Mouse (Mus musculus) 416B (cell line): ENCODE measurements around the gene Fev.

Experiments
- DNase-seq: peaks from one replicate; pipeline ENCODE4 v3.0.0; 2011; ENCODE audit warnings: low read depth

Gene Fev

DNA sequence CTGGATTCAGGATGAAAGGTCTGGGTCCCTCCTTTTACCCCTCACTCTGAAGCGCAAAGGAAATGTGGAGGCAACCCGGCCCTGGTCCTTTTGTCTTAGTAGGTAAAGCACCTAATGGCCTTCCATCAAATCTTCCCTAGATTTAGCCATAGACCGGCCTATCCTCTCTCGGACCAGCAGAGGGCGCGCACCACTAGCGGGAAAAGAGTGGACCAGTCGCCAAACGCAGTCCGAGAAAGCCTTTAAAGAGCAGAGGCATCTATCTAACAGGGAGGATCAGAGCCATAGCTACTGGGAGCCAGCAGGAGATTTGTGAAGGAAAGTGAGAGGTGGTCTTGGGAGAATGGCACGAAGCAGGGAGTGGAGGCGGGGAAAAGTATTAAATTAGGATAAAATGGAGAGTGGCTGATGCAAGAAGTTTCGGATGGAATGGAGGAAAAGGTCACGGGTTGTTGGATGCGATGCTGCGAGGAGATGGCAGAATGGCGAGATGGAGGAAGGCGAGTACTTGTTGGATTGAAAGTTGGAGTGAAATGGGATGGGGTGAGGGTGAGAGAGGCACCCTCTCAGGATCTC lies 4.3 kb downstream of the Fev start:
- DNase-seq = peak; percentile 52

DNA sequence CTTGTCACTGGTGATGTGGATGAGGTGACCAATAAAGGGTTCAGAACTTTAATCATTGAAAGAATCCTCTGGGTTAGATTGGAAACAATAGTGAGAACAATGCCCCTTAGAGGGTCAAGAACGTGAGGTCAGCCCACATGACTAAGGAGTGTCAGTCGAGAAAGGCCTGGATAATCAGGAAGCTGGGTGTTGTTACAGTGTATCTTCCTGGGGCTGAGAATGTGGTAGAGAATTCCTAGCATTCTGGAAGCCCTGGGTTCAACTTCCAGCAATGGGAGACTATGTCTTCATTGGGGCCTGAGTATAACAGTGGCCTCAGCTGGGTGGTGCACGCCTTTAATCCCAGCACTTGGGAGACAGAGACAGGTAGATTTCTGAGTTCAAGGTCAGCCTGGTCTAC lies 8.0 kb downstream of the Fev start:
- no peak for DNase-seq

DNA sequence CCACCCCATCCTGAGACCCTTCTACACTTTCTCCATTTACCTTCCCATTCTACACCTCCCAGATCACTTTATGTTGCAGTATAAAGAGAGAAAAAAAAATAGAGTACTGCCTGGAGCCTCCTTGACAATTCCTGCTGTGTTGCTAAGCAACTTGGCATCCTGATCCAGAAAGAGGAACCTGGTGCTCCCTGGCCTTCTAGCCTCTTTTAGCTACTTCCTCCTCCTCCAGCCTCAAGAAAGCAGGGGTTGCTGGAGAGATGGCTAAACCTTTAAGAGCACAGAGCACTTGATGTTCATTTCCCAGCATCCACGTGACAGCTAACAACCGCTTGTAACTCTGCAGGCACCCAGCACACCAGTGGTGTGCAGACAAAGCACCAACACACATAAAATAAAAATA lies 13.0 kb downstream of the Fev start:
- DNase-seq = no peak

DNA sequence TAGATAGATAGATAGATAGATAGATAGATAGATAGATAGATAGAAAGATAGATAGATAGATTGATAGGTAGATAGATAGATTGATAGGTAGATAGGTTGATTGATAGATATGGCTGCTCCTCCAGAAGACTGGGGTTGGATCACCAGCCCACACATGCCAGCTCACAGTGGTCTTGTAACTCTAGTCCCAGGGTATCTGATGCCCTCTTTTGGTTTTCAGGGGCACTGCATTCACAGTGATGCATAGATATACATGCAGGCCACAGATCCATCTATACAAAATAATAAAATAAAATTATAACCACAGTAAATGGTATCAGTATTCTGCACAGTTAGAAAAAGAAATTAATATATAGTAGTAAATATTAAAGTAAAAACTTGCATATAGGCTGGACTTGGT lies 23.4 kb downstream of the Fev start:
- DNase-seq = peak; percentile 16

DNA sequence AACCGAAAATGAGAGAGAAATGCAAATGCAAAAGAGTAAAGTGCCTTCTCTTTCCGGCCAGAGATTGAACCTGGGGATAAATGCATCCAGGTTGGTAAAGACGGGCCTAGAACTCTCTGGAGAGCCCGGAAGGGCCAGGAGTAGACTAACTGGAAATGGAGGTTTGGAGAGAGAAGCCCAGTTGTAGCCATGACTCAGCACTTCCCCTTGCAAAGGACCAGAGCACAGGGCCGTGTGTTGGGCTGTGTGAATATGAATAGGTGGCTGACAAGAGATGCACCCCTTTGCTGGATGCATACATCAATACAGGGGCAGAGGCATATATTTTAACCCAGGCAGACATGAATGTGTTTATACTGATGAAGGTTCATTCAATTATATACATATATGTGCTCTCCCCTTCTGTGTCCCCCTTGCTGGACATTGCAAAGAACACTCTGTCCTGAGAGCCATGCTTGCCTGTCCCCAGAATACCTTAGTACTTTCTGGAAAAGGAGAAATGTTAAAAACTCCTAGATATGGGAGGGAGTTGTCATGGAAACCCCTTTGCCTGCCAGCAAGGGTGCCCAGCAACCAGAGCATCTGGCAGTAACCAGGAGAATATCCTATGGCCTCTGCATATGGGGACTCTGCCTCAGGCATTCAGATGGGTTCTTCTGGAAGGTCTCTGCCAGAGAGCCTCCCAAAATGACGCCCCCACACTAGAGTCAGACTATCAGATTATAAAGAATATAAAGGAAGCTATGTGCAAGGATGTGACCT lies 25.8 kb downstream of the Fev start:
- DNase-seq = peak; percentile 17

DNA sequence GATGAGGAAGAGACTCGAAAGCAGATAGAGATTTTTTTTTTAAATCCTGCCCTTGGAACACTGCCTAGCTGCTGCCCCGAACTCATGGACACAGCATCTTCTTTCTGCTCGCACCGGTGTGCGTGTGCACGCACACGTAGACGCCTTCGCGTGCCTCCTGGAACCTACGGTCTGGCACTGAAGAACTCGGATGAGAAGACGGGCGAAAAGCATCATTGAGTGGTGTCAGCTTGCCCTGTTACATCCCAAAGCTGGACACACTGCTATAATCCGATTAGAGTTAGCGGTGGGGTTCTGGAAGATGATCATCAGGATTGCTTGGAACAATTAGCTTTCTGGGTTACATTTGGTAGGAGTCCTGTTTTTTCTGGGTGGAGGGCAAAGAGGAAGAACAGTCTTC lies 26.4 kb downstream of the Fev start:
- no peak for DNase-seq

DNA sequence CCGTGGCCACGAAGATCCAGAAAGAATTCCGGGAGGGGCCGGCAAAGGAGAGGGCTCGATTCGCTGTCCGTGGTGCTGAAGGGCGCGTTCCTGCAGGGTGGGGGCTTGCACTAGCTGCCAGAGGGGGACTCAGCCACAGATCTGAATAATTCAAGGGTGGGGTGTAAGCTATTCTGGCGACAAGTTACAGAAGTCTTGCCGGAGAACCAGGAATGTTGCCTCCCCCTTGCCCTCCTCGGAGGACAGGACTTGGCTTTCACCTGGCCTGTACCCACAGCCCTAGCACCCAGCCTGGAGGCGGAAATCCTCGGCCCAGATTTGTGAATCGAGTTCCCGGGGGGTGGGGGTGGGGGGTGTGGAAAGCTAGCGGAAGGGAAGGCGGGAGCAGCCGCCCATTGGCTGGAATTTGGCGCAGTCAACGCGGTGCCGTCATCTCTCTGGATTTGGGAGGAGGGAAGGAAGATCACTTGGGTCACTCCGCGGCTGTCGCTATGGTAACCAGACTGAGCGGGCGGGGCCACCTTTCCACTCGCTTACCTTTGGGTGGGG lies 27.0 kb downstream of the Fev start:
- DNase-seq = no peak

DNA sequence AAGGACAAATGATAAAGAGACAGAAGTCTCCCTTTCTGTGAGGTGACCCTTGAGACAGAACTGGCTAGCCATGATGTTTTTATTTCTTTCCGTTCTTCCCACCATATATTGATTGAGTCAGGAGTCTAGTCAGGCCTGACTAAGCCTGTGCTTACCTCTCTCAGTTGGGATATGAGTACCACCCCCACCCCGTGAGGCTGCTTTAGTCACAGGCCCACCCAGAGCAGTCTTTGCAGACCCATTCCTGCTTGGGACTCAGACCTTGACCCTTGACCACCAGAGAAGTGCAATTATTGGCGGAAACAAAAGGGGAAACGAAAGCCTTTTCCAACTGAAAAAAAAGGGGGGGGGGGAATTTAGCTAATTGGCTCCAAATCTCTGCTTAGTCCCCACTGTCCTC lies 27.5 kb downstream of the Fev start:
- DNase-seq = no peak

DNA sequence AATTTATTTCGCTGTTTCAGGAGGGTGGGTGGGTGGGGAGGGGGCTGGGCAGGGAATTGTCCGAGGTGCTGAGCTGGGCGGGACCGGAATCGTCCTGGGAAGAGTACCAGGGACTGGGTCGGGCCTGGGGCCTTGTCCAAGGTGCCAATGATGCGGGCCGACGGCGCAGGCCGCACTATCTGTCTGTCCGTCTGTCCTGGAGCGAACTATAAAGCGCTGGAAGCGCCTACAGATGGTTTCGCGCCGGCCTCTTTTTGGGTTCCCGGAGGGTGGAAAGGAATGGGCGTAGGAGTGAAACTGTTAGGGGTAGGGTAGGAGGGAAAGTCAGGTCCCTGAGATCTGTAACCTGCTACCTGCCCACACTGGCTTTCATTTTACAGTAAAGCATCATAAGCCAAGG lies 28.0 kb downstream of the Fev start:
- DNase-seq = no peak

DNA sequence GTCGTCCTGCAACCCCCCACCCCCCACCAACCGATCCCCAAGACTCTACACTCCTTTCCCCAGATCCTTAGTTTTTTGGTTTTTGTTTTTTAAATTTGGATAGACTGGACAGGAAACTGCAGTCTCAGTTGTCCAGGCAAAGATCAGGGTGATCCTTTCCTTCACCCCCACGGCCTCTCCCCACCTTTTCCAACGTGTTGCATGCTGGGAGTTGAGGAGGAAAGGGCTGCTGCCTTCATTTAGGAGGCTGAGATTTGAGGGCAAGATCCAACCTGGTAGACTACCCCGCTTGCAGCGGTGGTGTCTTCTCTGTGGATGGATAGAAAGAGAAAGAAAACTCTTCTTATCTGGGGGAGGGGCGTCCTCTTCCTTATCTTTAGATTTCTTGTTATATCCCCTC lies 28.4 kb downstream of the Fev start:
- no peak for DNase-seq

DNA sequence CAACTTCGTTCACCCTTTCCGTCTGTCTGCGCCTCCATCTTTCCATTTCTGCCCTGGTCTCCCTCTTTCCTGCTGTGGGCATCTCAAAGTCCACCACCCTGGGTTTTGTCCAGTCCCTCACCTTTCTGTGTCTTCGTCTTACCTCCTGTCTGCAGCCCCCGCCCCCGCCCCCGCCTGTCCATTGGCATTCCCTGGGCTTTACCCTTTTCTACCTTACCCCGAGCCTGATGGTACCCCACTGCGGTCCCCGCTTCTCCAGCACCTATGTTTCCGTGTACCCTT lies 28.8 kb downstream of the Fev start:
- DNase-seq = no peak

DNA sequence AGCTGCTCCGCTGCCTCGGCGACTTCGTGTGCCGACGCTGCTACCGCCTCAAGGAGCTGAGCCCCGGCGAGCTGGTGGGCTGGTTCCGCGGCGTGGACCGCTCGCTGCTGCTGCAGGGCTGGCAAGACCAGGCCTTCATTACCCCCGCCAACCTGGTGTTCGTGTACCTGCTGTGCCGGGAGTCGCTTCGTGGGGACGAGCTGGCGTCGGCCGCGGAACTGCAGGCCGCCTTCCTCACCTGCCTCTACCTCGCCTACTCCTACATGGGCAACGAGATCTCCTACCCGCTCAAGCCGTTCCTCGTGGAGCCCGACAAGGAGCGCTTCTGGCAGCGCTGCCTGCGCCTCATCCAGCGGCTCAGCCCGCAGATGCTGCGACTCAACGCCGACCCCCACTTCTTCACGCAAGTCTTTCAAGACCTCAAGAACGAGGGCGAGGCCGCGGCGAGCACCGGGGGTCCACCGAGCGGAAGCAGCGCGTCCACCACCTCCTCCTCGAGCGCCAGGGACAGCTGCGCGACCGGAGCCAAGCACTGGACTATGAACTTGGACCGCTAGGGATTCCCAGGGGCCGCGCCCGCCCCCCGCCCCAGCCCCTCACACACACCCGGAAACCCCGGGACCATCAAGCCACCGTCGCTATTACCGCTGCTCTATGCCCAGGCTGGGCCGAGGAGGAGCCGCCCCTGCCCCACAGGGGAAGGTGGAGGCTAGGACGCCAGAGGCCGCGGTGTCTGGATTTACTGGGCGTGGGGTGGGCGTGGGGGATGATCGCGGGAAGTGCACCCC lies 29.4 kb downstream of the Fev start:
- DNase-seq = no peak

DNA sequence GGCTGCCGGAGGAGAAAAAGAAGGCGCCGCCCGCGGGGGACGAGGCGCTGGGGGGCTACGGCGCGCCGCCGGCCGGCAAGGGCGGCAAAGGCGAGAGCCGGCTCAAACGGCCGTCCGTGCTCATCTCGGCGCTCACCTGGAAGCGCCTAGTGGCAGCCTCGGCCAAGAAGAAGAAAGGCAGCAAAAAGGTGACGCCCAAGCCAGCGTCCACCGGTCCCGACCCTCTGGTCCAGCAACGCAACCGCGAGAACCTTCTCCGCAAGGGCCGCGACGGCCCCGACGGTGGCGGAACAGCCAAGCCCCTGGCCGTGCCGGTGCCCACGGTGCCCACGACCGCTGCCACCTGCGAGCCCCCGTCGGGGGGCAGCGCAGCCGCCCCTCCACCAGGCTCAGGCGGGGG lies 30.1 kb downstream of the Fev start:
- DNase-seq = no peak

DNA sequence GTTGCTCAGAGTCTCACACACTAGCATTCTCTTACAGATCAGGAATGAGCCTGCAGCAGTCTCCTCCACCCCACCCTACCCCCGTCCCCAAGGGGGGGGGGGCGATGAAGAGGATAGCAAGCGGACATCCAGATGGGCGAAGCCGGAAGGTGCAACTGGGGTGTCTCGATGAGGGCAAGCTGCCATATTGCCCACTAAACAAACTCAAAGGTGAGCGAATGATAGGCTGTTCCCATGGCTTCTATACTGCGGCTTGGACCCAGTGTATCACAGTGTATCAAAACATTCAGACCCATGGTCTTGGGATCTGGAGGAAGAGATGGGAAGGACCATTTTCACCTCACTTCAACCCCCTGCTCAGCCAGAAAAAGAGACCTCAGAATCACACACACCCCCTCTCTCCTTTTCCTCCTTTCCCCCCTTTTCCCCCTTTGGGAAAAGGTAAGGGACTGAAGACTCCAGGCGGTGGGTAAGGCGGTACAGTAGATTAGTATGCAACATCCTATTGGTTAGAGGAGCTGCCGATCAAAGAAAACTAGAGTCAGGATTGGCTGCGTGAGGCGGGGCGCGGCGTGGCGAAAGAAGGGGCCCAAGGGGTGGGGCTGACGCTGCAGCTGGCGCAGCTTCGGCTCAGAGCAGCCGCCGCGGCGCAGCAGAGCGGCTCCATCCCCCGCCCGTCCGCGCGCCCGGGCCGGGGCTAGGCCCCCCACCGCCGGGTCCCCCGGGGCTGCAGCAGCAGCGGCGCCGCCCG lies 30.7 kb downstream of the Fev start, which contains the start of gene Cdk5r2:
Gene Cdk5r2 (plus strand): TSS at position 629 of the 751 bp plus-strand sequence.
- no peak for DNase-seq

DNA sequence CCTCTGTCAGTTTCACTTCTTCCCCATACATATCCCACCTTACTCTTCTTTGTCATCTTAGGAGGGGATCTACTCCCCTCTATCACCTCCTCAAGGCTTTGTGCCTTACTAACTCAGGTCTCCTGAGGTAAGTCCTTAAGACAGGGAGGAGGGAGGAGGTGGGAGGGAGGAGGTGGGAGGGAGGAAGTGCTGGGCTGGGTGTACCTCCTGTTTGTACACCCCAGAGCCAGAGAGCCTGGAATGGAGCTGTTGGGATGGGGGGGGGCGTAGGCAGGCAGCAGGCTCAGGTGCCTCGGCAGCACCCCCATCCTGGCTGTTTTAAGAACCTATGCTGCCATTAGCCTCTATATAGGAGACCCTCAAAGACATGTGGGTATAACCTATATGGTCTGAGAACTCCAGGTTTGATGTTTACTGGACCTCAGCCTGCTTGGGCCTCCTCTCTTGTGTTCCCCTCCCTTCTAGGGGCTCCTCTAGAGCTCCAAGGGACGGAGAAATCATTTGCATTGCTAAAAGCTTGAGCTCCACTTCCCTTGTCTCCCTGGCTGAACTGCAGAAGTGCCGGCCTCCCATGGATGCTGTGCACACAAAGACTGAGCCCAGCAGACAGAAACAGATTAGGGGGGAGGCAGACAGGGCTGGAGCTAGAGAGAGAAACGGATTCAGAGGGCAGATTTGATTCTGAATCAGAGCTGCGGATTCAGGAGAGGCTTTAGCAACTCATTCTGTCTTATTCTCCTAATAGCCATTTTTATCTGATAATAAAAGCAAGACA lies 34.0 kb downstream of the Fev start:
- no peak for DNase-seq

DNA sequence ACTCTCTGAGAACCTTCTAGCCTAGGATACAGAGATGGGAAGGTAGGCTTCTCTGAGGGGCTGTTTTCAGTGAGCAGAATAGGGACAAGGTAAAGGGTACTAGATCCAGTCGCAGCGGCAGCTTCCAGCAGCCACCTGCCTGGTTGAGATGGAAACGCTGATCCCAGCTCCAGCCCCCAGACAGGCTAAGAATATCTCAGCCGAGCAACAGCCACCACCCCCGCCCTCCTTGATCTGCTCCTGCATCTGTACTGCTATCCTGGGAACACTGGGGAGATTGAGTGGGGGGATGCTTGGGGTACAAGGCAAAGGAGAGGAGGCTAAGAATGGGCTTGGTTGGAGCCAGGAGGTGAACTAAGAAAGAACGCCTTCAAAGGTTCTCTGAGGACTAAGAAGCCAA lies 35.0 kb downstream of the Fev start:
- no peak for DNase-seq

DNA sequence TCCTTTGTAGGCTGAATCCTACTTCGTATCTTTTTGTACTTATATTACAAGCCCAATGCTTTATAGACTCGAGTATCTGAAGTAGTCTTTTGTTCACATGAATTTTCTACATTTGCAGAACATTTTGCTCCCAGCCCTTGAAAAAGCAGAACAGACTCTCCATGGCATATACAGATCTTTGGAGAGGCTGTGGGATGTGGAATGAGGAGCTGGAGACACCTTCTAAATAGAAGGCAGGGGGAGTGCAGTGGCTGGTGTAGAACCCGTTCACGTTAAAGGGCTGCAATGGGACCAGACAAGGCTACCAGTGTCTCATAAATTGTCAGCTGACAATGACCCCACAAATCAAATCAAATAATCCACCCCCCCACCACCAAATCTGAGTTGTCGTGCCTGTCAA lies 36.3 kb downstream of the Fev start:
- DNase-seq = no peak

DNA sequence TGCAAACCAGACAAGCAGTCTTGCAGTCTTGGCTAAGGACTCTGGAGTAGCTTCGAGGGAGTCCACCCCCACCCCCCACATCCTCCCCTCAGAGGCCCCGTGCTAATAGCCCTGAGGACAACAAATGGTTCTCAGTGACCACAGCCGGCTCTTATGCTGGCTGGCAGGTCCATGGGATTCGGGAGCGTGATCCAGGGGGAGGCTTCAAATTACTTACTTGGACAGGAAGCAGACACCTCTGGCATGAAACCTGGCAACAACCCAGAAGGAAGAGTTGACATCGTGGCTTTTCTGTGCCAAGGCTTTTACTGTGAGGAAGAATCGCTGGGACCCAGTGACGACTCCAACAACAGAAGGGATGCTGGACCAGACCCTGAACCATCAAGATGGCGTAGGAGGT lies 38.9 kb downstream of the Fev start:
- DNase-seq = no peak

DNA sequence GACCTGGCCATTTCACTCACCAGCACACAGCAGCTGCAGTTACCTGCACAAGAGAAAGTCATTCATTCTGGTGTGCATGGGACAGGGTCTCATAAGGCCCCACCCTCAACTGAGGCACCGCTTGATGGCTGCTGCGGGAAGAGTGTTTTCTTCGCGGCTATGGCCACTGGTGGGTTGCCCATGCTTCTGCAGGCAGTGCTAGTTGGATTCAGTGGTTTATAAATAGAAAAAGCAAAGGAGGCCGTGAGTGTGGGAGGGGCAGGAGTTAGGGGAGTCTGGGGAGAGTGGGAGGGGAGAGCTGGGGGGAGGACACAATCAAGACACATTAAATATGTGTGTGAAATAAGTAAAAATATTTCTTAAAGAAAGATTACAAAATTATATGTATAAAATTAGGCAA lies 42.1 kb downstream of the Fev start:
- DNase-seq = no peak

DNA sequence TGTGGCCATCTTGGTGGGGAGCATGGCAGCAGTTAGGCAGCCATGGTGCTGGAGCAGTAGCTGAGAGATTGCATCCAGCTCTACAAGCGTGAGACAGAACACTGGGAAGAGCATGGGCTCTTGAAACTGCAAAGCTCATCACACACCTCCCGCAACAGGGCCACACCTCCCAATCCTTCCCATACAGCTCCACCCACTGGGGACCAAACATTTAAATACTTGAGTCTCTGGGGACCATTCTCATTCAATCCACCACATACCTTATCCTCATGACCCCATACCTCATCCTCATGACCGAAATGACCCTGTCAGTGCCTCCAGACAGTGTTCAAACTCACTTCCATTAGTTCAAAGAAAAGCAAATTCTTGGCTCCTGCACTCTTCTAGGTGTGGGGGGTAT lies 52.0 kb downstream of the Fev start:
- DNase-seq = no peak
